Mouse (Mus musculus): ENCODE results near the gene Zc2hc1c. TPM values are rescaled to one million over a fixed set of nuclear protein-coding genes. Genes with fewer than 3 reads are reported as not detected.

Gene Zc2hc1c
- total and polyA plus RNA-seq, 3 experiments, result 0.04 to 0.39 TPM; not detected in 1

DNA sequence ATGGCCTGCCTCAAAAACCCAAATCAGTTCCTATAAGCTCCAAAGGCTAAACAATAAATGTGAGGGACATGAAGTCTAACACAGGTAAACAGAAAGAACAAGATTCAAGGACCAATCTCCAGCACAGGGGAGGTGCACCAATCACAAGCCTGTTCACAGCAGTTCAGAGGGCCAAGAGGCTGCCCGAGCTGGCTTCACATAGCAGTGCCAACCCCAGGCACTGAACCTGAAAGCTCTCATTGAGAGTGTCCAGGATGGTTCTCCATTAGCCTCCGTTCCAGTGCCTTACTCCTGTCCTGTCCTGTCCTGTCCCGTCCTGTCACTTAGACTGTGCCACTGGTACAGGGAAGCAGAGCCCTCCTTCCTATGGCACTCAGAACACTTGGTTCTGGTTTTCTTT is 58.8 kb downstream of the Zc2hc1c start:
- Histone ChIP-seq H3K9ac (ENCODE audit: control insufficient read depth, low read depth, low read length, poor library complexity, severe bottlenecking) (no peak overlapping the region), H3K9me3 (replicated peaks; ENCODE audit: insufficient read depth, low read length) (no peaks in the 10 kb centered on the region), H3K27ac (ENCODE audit: control insufficient read depth, low read depth, low read length) (no peak overlapping the region), H3K79me2 (ENCODE audit: control insufficient read depth, insufficient read depth, low read length, poor library complexity) (no peaks in the 10 kb centered on the region), H3K4me3 (ENCODE audit: control insufficient read depth in 1 of 2, insufficient read depth in 1 of 2, low read depth in 2 of 2, low read length in 2 of 2) (no peak overlapping the region), H3K4me1 (ENCODE audit: control insufficient read depth in 1 of 2, insufficient read depth in 2 of 2, low read length in 2 of 2) (no peaks in the 10 kb centered on the region), H3K27me3 (ENCODE audit: control insufficient read depth in 1 of 2, insufficient read depth in 2 of 2, low read length in 2 of 2) (no peaks in the 10 kb centered on the region), H3K36me3 (ENCODE audit: control insufficient read depth in 1 of 2, insufficient read depth in 2 of 2, low read length in 2 of 2) (peaks cover 0 to 28% of the 10 kb centered on the region in 2 experiments; a peak in 2 of 4 replicates)
- TF ChIP-seq ZMIZ1 (IDR thresholded peaks at IDR 0.05; ENCODE audit: low read depth, low read length) (no peak), KAT2A (conservative IDR thresholded peaks at IDR 0.05; ENCODE audit: low read depth, low read length) (no peak), UBTF (IDR thresholded peaks at IDR 0.05; ENCODE audit: borderline replicate concordance, insufficient read depth, low read depth, low read length) (no peak), MYC (IDR thresholded peaks at IDR 0.05; ENCODE audit: low read depth, low read length) (no peak), USF1 (IDR thresholded peaks at IDR 0.05; ENCODE audit: low read depth, low read length) (no peak), RCOR1 (IDR thresholded peaks at IDR 0.05; ENCODE audit: low read depth, low read length) (no peak), POLR2A (IDR thresholded peaks at IDR 0.05; ENCODE audit: control insufficient read depth in 1 of 2, insufficient read depth in 1 of 2, low read depth in 1 of 2, low read length in 2 of 2, poor library complexity in 1 of 2) (no peak), JUND (IDR thresholded peaks at IDR 0.05; ENCODE audit: low read depth, low read length) (no peak), MAZ (IDR thresholded peaks at IDR 0.05; ENCODE audit: low read depth, low read length) (no peak), MXI1 (IDR thresholded peaks at IDR 0.05; ENCODE audit: low read depth, low read length) (no peak), MYB (IDR thresholded peaks at IDR 0.05; ENCODE audit: low read depth, low read length) (no peak)
- DNase-seq (ENCODE audit: low read depth, low spot score), result no peak

GRCm38 (mm10) chr12:85348338-85348737 is 59.9 kb downstream of the Zc2hc1c start:
- H3K36me3 ChIP-seq (ENCODE audit: control insufficient read depth in 1 of 2, insufficient read depth in 2 of 2, low read length in 2 of 2), result peaks cover 0 to 35% of the 10 kb centered on the region in 2 experiments; a peak in 2 of 4 replicates
- no peaks in the 10 kb centered on the region for H3K4me1 ChIP-seq (ENCODE audit: control insufficient read depth in 1 of 2, insufficient read depth in 2 of 2, low read length in 2 of 2)
- DNase-seq (ENCODE audit: low read depth, low spot score), result no peak
- H3K79me2 ChIP-seq (ENCODE audit: control insufficient read depth, insufficient read depth, low read length, poor library complexity), result peaks cover 1% of the 10 kb centered on the region; the same call in 1 of the 2 replicates
- no peak overlapping the region for H3K27ac ChIP-seq (ENCODE audit: control insufficient read depth, low read depth, low read length)
- no peaks in the 10 kb centered on the region for H3K9me3 ChIP-seq (replicated peaks; ENCODE audit: insufficient read depth, low read length)
- H3K9ac ChIP-seq (ENCODE audit: control insufficient read depth, low read depth, low read length, poor library complexity, severe bottlenecking), result no peak overlapping the region
- no peaks in the 10 kb centered on the region for H3K27me3 ChIP-seq (ENCODE audit: control insufficient read depth in 1 of 2, insufficient read depth in 2 of 2, low read length in 2 of 2)
- no peak for TF ChIP-seq CHD1 (IDR thresholded peaks at IDR 0.05; ENCODE audit: low read depth, low read length)
- no peak for TF ChIP-seq ELF1 (IDR thresholded peaks at IDR 0.05; ENCODE audit: low read depth, low read length)
- no peak overlapping the region for H3K4me3 ChIP-seq (ENCODE audit: control insufficient read depth in 1 of 2, insufficient read depth in 1 of 2, low read depth in 2 of 2, low read length in 2 of 2)

Other genes with a start within 250 kb of the Zc2hc1c start
- gene Prox2, start 177.8 kb upstream of the Zc2hc1c start, total RNA-seq (2012; rRNA removed), result 1.6 and 3.1 TPM in 2 replicates
- 1 to 10 TPM in 1 of 2 experiments, not detected in 1; 3.6 TPM for gene Prox2, start 177.8 kb upstream of the Zc2hc1c start, polyA plus RNA-seq (2012; ENCODE audit: insufficient read depth in 1 of 2, insufficient read length in 2 of 2, low read depth in 1 of 2, low replicate concordance in 2 of 2, missing spikeins in 1 of 2)
- gene Dlst, start 177.8 kb upstream of the Zc2hc1c start, total RNA-seq (2012; rRNA removed), result 163 and 164 TPM in 2 replicates
- gene Dlst, start 177.8 kb upstream of the Zc2hc1c start, polyA plus RNA-seq (2012; ENCODE audit: insufficient read depth in 1 of 2, insufficient read length in 2 of 2, low read depth in 1 of 2, low replicate concordance in 2 of 2, missing spikeins in 1 of 2), result 100 to 1,000 TPM; 230 to 376 TPM
- gene Rps6kl1, start 137.3 kb upstream of the Zc2hc1c start, total RNA-seq (2012; rRNA removed), result 3.4 and 5.4 TPM in 2 replicates
- 1 to 10 TPM in 1 of 2 experiments, not detected in 1; 6.2 TPM for gene Rps6kl1, start 137.3 kb upstream of the Zc2hc1c start, polyA plus RNA-seq (2012; ENCODE audit: insufficient read depth in 1 of 2, insufficient read length in 2 of 2, low read depth in 1 of 2, low replicate concordance in 2 of 2, missing spikeins in 1 of 2)
- gene Pgf, start 110.8 kb upstream of the Zc2hc1c start, total RNA-seq (2012; rRNA removed), result not detected in 2 replicates
- gene Pgf, start 110.8 kb upstream of the Zc2hc1c start, polyA plus RNA-seq (2012; ENCODE audit: insufficient read depth in 1 of 2, insufficient read length in 2 of 2, low read depth in 1 of 2, low replicate concordance in 2 of 2, missing spikeins in 1 of 2), result under 1 TPM in 1 of 2 experiments, not detected in 1; 0.46 TPM
- 137 and 150 TPM in 2 replicates for gene Eif2b2, start 69.1 kb upstream of the Zc2hc1c start, total RNA-seq (2012; rRNA removed)
- 100 to 1,000 TPM in 1 of 2 experiments, not detected in 1; 193 TPM for gene Eif2b2, start 69.1 kb upstream of the Zc2hc1c start, polyA plus RNA-seq (2012; ENCODE audit: insufficient read depth in 1 of 2, insufficient read length in 2 of 2, low read depth in 1 of 2, low replicate concordance in 2 of 2, missing spikeins in 1 of 2)
- 7.3 and 8.5 TPM in 2 replicates for gene Mlh3, start 18.0 kb upstream of the Zc2hc1c start, total RNA-seq (2012; rRNA removed)
- 1 to 10 TPM in 1 of 2 experiments, not detected in 1; 8.6 TPM for gene Mlh3, start 18.0 kb upstream of the Zc2hc1c start, polyA plus RNA-seq (2012; ENCODE audit: insufficient read depth in 1 of 2, insufficient read length in 2 of 2, low read depth in 1 of 2, low replicate concordance in 2 of 2, missing spikeins in 1 of 2)
- 51.2 and 54.5 TPM in 2 replicates for gene Acyp1, start 153 bp upstream of the Zc2hc1c start, total RNA-seq (2012; rRNA removed)
- gene Acyp1, start 153 bp upstream of the Zc2hc1c start, polyA plus RNA-seq (2012; ENCODE audit: insufficient read depth in 1 of 2, insufficient read length in 2 of 2, low read depth in 1 of 2, low replicate concordance in 2 of 2, missing spikeins in 1 of 2), result 10 to 100 TPM in 1 of 2 experiments, not detected in 1; 47.4 TPM
- gene Nek9, start 50.8 kb downstream of the Zc2hc1c start, total RNA-seq (2012; rRNA removed), result 19.0 and 23.4 TPM in 2 replicates
- gene Nek9, start 50.8 kb downstream of the Zc2hc1c start, polyA plus RNA-seq (2012; ENCODE audit: insufficient read depth in 1 of 2, insufficient read length in 2 of 2, low read depth in 1 of 2, low replicate concordance in 2 of 2, missing spikeins in 1 of 2), result 10 to 100 TPM in 1 of 2 experiments, not detected in 1; 32.2 TPM
- 60.2 and 61.6 TPM in 2 replicates for gene Tmed10, start 86.3 kb downstream of the Zc2hc1c start, total RNA-seq (2012; rRNA removed)
- 100 to 1,000 TPM in 1 of 2 experiments, 10 to 100 TPM in 1; 45.7 to 229 TPM for gene Tmed10, start 86.3 kb downstream of the Zc2hc1c start, polyA plus RNA-seq (2012; ENCODE audit: insufficient read depth in 1 of 2, insufficient read length in 2 of 2, low read depth in 1 of 2, low replicate concordance in 2 of 2, missing spikeins in 1 of 2)
- 0.56 and 1.4 TPM in 2 replicates for gene Fos, start 185.3 kb downstream of the Zc2hc1c start, total RNA-seq (2012; rRNA removed)
- gene Fos, start 185.3 kb downstream of the Zc2hc1c start, polyA plus RNA-seq (2012; ENCODE audit: insufficient read depth in 1 of 2, insufficient read length in 2 of 2, low read depth in 1 of 2, low replicate concordance in 2 of 2, missing spikeins in 1 of 2), result under 1 TPM in 1 of 2 experiments, not detected in 1; 0.81 TPM